Mouse (Mus musculus) stomach, postnatal 0 days (tissue): ENCODE measurements at regions not wholly inside any gene's neighbourhood (a gene's known extent, or its start where the extent isn't known, plus 50 kb on each side); places are given as distances from the start of the nearest gene placed in this dataset.

ENCODE experiments used
- ATAC-seq: fragments of 200-750 bp; cut with Nextera tagmentation; 2 replicates; pipeline ENCODE4 v1.8.0; 2017; ENCODE audit not compliant: low FRiP score, low TSS enrichment
- DNase-seq: peaks from one replicate; pipeline ENCODE4 v3.0.0-alpha.2; 2016; ENCODE audit warnings: low spot score
- H3K27ac ChIP-seq: fragments of 300-500 bp; sonication (generic); replicated peaks from 2 replicates; pipeline ENCODE4 v1.5.1; 2014; ENCODE audit warnings: mild to moderate bottlenecking, control low read depth
- H3K27me3 ChIP-seq: fragments of 300-500 bp; sonication (generic); 2 replicates; pipeline ENCODE4 v1.6.1; 2014; ENCODE audit warnings: low read length; ENCODE audit not compliant: control insufficient read depth, insufficient read depth
- H3K36me3 ChIP-seq: fragments of 300-500 bp; sonication (generic); 2 replicates; pipeline ENCODE4 v1.6.1; 2014; ENCODE audit warnings: low read length, mixed read lengths; ENCODE audit not compliant: control insufficient read depth, insufficient read depth
- H3K4me1 ChIP-seq: fragments of 300-500 bp; sonication (generic); replicated peaks from 2 replicates; pipeline ENCODE4 v1.6.1; 2014; ENCODE audit warnings: antibody characterized with exemption; ENCODE audit not compliant: control insufficient read depth, insufficient read depth
- H3K4me2 ChIP-seq: fragments of 300-500 bp; sonication (generic); replicated peaks from 2 replicates; pipeline ENCODE4 v1.6.1; 2014; ENCODE audit warnings: low read depth, mild to moderate bottlenecking, control low read depth, moderate library complexity
- H3K4me3 ChIP-seq: fragments of 300-500 bp; sonication (generic); 2 replicates; pipeline ENCODE4 v1.5.1; 2014; ENCODE audit warnings: low read depth, low read length, control low read depth
- H3K9ac ChIP-seq: fragments of 300-500 bp; sonication (generic); 2 replicates; pipeline ENCODE4 v1.6.1; 2014; ENCODE audit warnings: mild to moderate bottlenecking, low read length, control low read depth, mixed read lengths
- H3K9me3 ChIP-seq: fragments of 300-500 bp; sonication (generic); 2 replicates; pipeline ENCODE4 v1.6.1; 2016; ENCODE audit warnings: low read length; ENCODE audit not compliant: control insufficient read depth
- CTCF ChIP-seq: IDR thresholded peaks from 2 replicates; pipeline ENCODE4 v1.5.1; 2016; ENCODE audit warnings: antibody characterized with exemption, low read depth, mild to moderate bottlenecking, moderate library complexity
- EP300 ChIP-seq: optimal IDR thresholded peaks from 2 replicates; pipeline ENCODE3; 2016; ENCODE audit warnings: antibody characterized with exemption
- WGBS: fragments of 180-500 bp; shearing (Covaris S2); extraction: QIAGEN DNeasy Blood & Tissue Kit; methylation state at CpG from one replicate; pipeline ENCODE4 v1.1.7; 2014; 5-methylcytosine and 5-hydroxymethylcytosine counted together

DNA sequence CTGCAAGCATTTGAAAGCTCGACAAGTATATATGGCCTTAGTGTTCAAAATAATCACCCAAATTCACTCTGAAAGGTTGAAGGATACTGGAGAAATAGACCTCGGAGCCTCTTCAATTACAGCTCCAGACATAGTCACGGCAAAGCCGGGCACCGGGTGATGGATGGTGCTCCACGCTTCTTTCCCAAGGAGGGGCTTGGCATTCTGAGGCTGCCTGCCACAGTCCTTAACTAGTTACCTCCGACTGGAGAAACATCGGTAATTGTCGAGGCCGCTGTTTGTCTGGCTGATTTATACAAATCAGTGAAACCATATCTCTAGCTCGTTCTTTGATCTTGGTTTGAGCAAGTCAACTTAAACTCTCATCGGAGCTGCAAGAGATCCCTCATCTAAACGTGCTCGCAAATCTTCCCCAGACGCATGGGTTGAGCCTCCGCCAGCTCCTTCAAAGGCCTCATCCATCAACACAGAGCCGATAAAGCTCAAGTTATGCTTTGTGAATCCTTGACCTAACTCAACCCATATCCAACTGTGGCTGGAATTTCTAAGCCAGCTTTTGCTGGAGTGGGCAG is 145.4 kb upstream of the Stx16 start:
- Histone ChIP-seq H3K36me3 (no peaks in the 10 kb centered on the region), H3K4me1 (no peaks in the 10 kb centered on the region), H3K27ac (no peak overlapping the region), H3K4me3 (no peak overlapping the region), H3K9ac (no peak overlapping the region), H3K4me2 (no peak overlapping the region), H3K27me3 (no peaks in the 10 kb centered on the region), H3K9me3 (no peaks in the 10 kb centered on the region)
- no peak for TF ChIP-seq EP300
- TF ChIP-seq CTCF = no peak
- DNase-seq (no peak), ATAC-seq (no peak)
- WGBS = 65% methylated on average over 17 of the region's 17 CpGs

DNA sequence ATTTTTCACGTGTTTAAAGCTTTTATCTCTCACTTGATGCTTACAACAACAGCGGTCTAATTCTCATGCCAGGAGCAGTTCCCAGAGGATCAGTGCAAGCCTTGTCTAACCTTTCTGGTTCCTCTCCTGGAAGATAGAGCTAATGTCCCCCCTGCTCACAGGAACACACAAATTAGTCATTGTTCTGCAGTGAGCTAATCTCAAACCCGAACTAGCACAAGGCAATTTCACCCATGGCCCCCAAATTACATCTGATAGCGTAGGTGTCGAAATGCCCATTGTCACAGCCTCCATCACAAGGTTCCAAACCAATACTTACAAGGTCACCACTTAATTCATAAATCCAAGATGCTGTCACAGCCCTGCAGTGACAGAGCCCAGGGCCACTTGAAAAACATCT is 140.4 kb upstream of the Stx16 start:
- Histone ChIP-seq H3K36me3 (no peaks in the 10 kb centered on the region), H3K9me3 (no peaks in the 10 kb centered on the region), H3K4me3 (no peak overlapping the region), H3K27ac (no peak overlapping the region), H3K9ac (no peak overlapping the region), H3K4me2 (no peak overlapping the region), H3K4me1 (no peaks in the 10 kb centered on the region), H3K27me3 (no peaks in the 10 kb centered on the region)
- ATAC-seq (no peak), DNase-seq (no peak)
- 79% methylated on average over 5 of the region's 5 CpGs for WGBS
- TF ChIP-seq EP300 = no peak
- TF ChIP-seq CTCF = no peak

GRCm38 (mm10) chr2:173937531-173938439 is 138.3 kb upstream of the Stx16 start:
- Histone ChIP-seq H3K4me1 (no peaks in the 10 kb centered on the region), H3K4me3 (no peak overlapping the region), H3K9me3 (no peaks in the 10 kb centered on the region), H3K27me3 (no peaks in the 10 kb centered on the region), H3K36me3 (no peaks in the 10 kb centered on the region), H3K9ac (no peak overlapping the region), H3K4me2 (no peak overlapping the region), H3K27ac (no peak overlapping the region)
- TF ChIP-seq CTCF = no peak
- TF ChIP-seq EP300 = no peak
- no peak for DNase-seq
- 61% methylated on average over 18 of the region's 18 CpGs for WGBS
- no peak for ATAC-seq

- ATAC-seq = no peak
Measured at GRCm38 (mm10) chr2:173938440-173938787, 137.7 kb upstream of the Stx16 start.

DNA sequence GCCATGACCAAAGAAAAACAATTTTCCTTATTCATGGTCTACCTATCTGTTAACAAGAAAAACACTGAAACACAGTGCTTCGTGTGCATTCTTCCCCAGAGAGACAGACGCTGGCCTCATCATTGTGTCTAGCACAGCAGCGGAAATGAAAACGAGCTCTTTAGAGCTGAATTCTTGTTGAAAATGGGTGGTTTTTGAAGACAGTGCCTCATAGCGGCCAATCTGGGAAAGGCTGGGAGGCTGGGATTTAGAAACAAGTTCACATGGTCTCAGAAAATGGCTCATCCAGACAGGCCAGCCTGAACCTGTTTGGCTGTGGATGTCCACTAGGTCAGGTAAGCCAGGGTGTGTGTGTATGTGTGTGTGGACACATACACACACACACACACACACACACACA is 130.7 kb upstream of the Stx16 start:
- no peak overlapping the region for H3K9ac ChIP-seq
- DNase-seq = no peak
- H3K27ac ChIP-seq = no peak overlapping the region
- H3K27me3 ChIP-seq = no peaks in the 10 kb centered on the region
- no peak for ATAC-seq
- WGBS = 91% methylated on average over 5 of the region's 5 CpGs
- no peaks in the 10 kb centered on the region for H3K36me3 ChIP-seq
- no peaks in the 10 kb centered on the region for H3K4me1 ChIP-seq
- H3K4me3 ChIP-seq = no peak overlapping the region
- H3K9me3 ChIP-seq = no peaks in the 10 kb centered on the region
- no peak overlapping the region for H3K4me2 ChIP-seq
- TF ChIP-seq EP300 (no peak), CTCF (no peak)

More at GRCm38 (mm10) chr2:173938440-173938787, 137.7 kb upstream of the Stx16 start:
- Histone ChIP-seq H3K4me3 (no peak overlapping the region), H3K4me2 (no peak overlapping the region), H3K9me3 (no peaks in the 10 kb centered on the region), H3K9ac (no peak overlapping the region), H3K4me1 (no peaks in the 10 kb centered on the region), H3K36me3 (no peaks in the 10 kb centered on the region), H3K27ac (no peak overlapping the region), H3K27me3 (no peaks in the 10 kb centered on the region)
- 65% methylated on average over 11 of the region's 11 CpGs for WGBS
- TF ChIP-seq CTCF = no peak
- TF ChIP-seq EP300 = no peak
- DNase-seq = no peak

DNA sequence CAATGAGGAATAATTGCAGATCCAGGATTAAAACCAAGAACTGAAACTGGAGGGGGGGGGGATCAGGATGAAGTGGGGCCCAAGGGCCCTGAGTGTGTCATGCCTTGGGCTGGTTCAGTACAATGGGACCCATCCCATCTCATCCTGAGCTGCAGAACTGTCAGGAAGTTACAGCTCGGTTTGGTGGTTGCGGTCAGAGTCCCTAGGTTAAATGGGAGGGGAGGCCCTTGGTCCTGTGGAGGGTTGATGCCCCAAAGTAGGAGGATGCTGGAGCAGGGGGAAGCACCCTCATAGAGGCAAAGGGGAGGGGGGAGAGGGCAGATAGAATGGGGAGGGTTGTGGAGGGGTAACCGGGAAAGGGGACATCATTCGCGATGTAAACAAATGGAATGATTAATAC is 127.5 kb upstream of the Stx16 start:
- 89% methylated on average over 5 of the region's 5 CpGs for WGBS
- no peak for TF ChIP-seq EP300
- H3K36me3 ChIP-seq = no peaks in the 10 kb centered on the region
- no peak overlapping the region for H3K4me2 ChIP-seq
- H3K9ac ChIP-seq = no peak overlapping the region
- ATAC-seq (no peak), DNase-seq (no peak)
- H3K4me3 ChIP-seq = no peak overlapping the region
- no peak overlapping the region for H3K27ac ChIP-seq
- no peaks in the 10 kb centered on the region for H3K27me3 ChIP-seq
- H3K4me1 ChIP-seq = no peaks in the 10 kb centered on the region
- H3K9me3 ChIP-seq = no peaks in the 10 kb centered on the region
